Mouse (Mus musculus): ENCODE data around the gene Dysf. TPM values are rescaled to one million over a fixed set of nuclear protein-coding genes. Genes with fewer than 3 reads are reported as not detected.

Gene Dysf
- total RNA-seq, 1 experiment from 2014 or later: 48.0 TPM

GRCm38 (mm10) chr6:84168571-84168970 lies 160.2 kb downstream of the Dysf start:
- no peak for DNase-seq

- no peak for DNase-seq
Observed at GRCm38 (mm10) chr6:84173626-84174025, 165.2 kb downstream of the Dysf start.

- DNase-seq: peak; percentile 25
Observed at GRCm38 (mm10) chr6:84178776-84179405, 170.5 kb downstream of the Dysf start.

- DNase-seq: peak; percentile 47
Observed at GRCm38 (mm10) chr6:84181452-84181851, 173.1 kb downstream of the Dysf start.

- DNase-seq: no peak
Observed at GRCm38 (mm10) chr6:84191656-84192250, 183.4 kb downstream of the Dysf start.

- DNase-seq: no peak
Observed at GRCm38 (mm10) chr6:84196511-84196910, 188.1 kb downstream of the Dysf start.

GRCm38 (mm10) chr6:84197811-84198213 lies 189.4 kb downstream of the Dysf start:
- DNase-seq: no peak

- no peak for DNase-seq
Observed at GRCm38 (mm10) chr6:84201721-84202490, 193.5 kb downstream of the Dysf start.

- no peak for DNase-seq
Observed at GRCm38 (mm10) chr6:84205611-84206010, 197.2 kb downstream of the Dysf start.

- no peak for DNase-seq
Observed at GRCm38 (mm10) chr6:84208589-84208988, 200.2 kb downstream of the Dysf start.

GRCm38 (mm10) chr6:84209736-84210434 lies 201.5 kb downstream of the Dysf start:
- DNase-seq: no peak

- DNase-seq: no peak
Observed at GRCm38 (mm10) chr6:84211473-84211872, 203.1 kb downstream of the Dysf start.

- DNase-seq: peak; percentile 33
Observed at GRCm38 (mm10) chr6:84213101-84213500, 204.7 kb downstream of the Dysf start.

GRCm38 (mm10) chr6:84217216-84217933 lies 209.0 kb downstream of the Dysf start:
- DNase-seq: no peak

- DNase-seq: no peak
Observed at GRCm38 (mm10) chr6:84219119-84219518, 210.7 kb downstream of the Dysf start.

GRCm38 (mm10) chr6:84224861-84225260 lies 216.5 kb downstream of the Dysf start:
- DNase-seq: peak; percentile 67

- peak; percentile 33 for DNase-seq
Observed at GRCm38 (mm10) chr6:84225587-84225986, 217.2 kb downstream of the Dysf start.

- no peak for DNase-seq
Observed at GRCm38 (mm10) chr6:84228196-84228595, 219.8 kb downstream of the Dysf start.

- DNase-seq: no peak
Observed at GRCm38 (mm10) chr6:84228786-84229185, 220.4 kb downstream of the Dysf start.

- DNase-seq: no peak
Observed at GRCm38 (mm10) chr6:84229739-84230138, 221.3 kb downstream of the Dysf start.

- DNase-seq: no peak
Observed at GRCm38 (mm10) chr6:84231108-84231507, 222.7 kb downstream of the Dysf start.
